Comparison of ENCODE assay signal across 7 mouse cellular contexts in the genomic region with DNA sequence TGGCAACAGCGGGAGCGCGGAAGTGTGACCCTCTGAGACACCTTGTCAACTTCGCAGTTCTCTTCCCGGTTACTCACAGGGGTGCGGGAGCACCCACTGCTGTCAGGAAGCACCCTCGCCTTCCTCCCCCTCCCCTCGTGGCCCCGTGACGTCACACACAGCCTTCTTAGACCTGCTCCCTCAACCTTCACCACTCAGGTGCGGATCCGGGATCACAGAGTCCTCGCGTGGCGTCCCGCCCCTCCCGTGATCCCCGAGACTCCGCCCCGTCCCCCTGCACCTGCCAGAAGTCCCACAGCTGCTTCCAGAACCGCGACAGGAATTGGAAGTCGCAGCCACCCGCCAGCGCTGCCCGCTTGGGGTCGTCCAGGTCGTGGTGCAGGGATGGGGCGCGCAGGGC.
A peak's percentile ranks its signal among the peaks of the same experiment; 100 is the strongest.
DNase-seq lines count a peak whose midpoint lies in the region; ATAC-seq and TF ChIP-seq lines count a peak whose summit lies in the region.
"Not testable (repeated sequence)": the region's sequence is repeated elsewhere in the genome, so short reads cannot be mapped to it uniquely, and the experiment has no call there.

No protein-coding gene starts in this region.

- H3K9me3 ChIP-seq in embryonic facial prominence, embryonic 10.5 days; heart, embryonic 14.5 days (ENCODE audit: control insufficient read depth, low read length); hindbrain, embryonic 15.5 days; kidney, postnatal 0 days (replicated peaks; ENCODE audit: low read length); stomach, postnatal 0 days (ENCODE audit: control insufficient read depth, low read length): not testable (repeated sequence)
- H3K9me3 ChIP-seq in midbrain, embryonic 10.5 days (replicated peaks): peaks cover 12% of the 10 kb centered on the region

- TF ChIP-seq EP300 in stomach, postnatal 0 days (optimal IDR thresholded peaks at IDR 0.05): not testable (repeated sequence)

- H3K4me2 ChIP-seq in heart, embryonic 14.5 days (ENCODE audit: low read length): peak overlapping the region; percentile 44
- peak overlapping the region; percentile 30 for H3K4me2 ChIP-seq in hindbrain, embryonic 15.5 days
- peak overlapping the region; percentile 28; the same call in 1 of the 2 replicates for H3K4me2 ChIP-seq in kidney, postnatal 0 days (ENCODE audit: low read length)
- H3K4me2 ChIP-seq in stomach, postnatal 0 days (replicated peaks; ENCODE audit: low read depth): not testable (repeated sequence)

- not testable (repeated sequence) for TF ChIP-seq CTCF in kidney, postnatal 0 days (IDR thresholded peaks at IDR 0.05; ENCODE audit: low read depth); stomach, postnatal 0 days (IDR thresholded peaks at IDR 0.05; ENCODE audit: low read depth)

- not testable (repeated sequence) for H3K27ac ChIP-seq in embryonic facial prominence, embryonic 10.5 days (replicated peaks); heart, embryonic 14.5 days (replicated peaks in 1 of 2; ENCODE audit: control insufficient read depth in 1 of 2, insufficient read depth in 1 of 2, low read depth in 2 of 2, low read length in 2 of 2); hindbrain, embryonic 15.5 days (replicated peaks); kidney, postnatal 0 days; midbrain, embryonic 10.5 days (replicated peaks); stomach, postnatal 0 days (replicated peaks)

- H3K9ac ChIP-seq in heart, embryonic 14.5 days (ENCODE audit: low read length); hindbrain, embryonic 15.5 days; kidney, postnatal 0 days (ENCODE audit: low read depth, low read length); stomach, postnatal 0 days (ENCODE audit: low read length): not testable (repeated sequence)

- ATAC-seq in heart, embryonic 14.5 days (ENCODE audit: insufficient number of reproducible peaks, insufficient read depth, low FRiP score, low read depth); hindbrain, embryonic 15.5 days (ENCODE audit: low FRiP score, low read depth); kidney, postnatal 0 days (replicated peaks; ENCODE audit: low FRiP score, low read depth); stomach, postnatal 0 days (ENCODE audit: low FRiP score, low TSS enrichment): not testable (repeated sequence)

- not testable (repeated sequence) for H3K36me3 ChIP-seq in embryonic facial prominence, embryonic 10.5 days (replicated peaks); heart, embryonic 14.5 days (ENCODE audit: control insufficient read depth, insufficient read depth, low read length); hindbrain, embryonic 15.5 days; kidney, postnatal 0 days (ENCODE audit: insufficient read depth, low read length); midbrain, embryonic 10.5 days; stomach, postnatal 0 days (ENCODE audit: control insufficient read depth, insufficient read depth, low read length)

- H3K27me3 ChIP-seq in embryonic facial prominence, embryonic 10.5 days (replicated peaks; ENCODE audit: low read depth, poor library complexity, severe bottlenecking); heart, embryonic 14.5 days (ENCODE audit: control insufficient read depth, insufficient read depth, low read length); hindbrain, embryonic 15.5 days; kidney, postnatal 0 days (ENCODE audit: insufficient read depth, low read length); midbrain, embryonic 10.5 days (ENCODE audit: low read depth, poor library complexity, severe bottlenecking); stomach, postnatal 0 days (ENCODE audit: control insufficient read depth, insufficient read depth, low read length): not testable (repeated sequence)

- not testable (repeated sequence) for H3K4me1 ChIP-seq in embryonic facial prominence, embryonic 10.5 days; heart, embryonic 14.5 days (ENCODE audit: control insufficient read depth in 2 of 2, insufficient read depth in 2 of 2, low read length in 2 of 2); hindbrain, embryonic 15.5 days (replicated peaks); kidney, postnatal 0 days (replicated peaks; ENCODE audit: insufficient read depth, low read length); midbrain, embryonic 10.5 days; stomach, postnatal 0 days (replicated peaks; ENCODE audit: control insufficient read depth, insufficient read depth)

- 6% methylated on average over 30 of the region's 30 CpGs for WGBS in embryonic facial prominence, embryonic 10.5 days
- WGBS in heart, embryonic 14.5 days: 5% methylated on average over 25 of the region's 30 CpGs
- 8% methylated on average over 30 of the region's 30 CpGs for WGBS in hindbrain, embryonic 15.5 days
- WGBS in kidney, postnatal 0 days: 5% methylated on average over 23 of the region's 30 CpGs
- WGBS in midbrain, embryonic 10.5 days: 11% methylated on average over 29 of the region's 30 CpGs
- WGBS in stomach, postnatal 0 days: 10% methylated on average over 23 of the region's 30 CpGs

- DNase-seq in R1 (ENCODE audit: low read depth, low spot score): peak; percentile 91
- DNase-seq in embryonic facial prominence, embryonic 10.5 days (ENCODE audit: low spot score); kidney, postnatal 0 days (ENCODE audit: low spot score); midbrain, embryonic 10.5 days (ENCODE audit: low spot score): not testable (repeated sequence)
- peak; percentile 11 for DNase-seq in stomach, postnatal 0 days (ENCODE audit: low spot score)

- peak overlapping the region; percentile 16; the same call in 1 of the 2 replicates for H3K4me3 ChIP-seq in embryonic facial prominence, embryonic 10.5 days
- H3K4me3 ChIP-seq in heart, embryonic 14.5 days (ENCODE audit: control insufficient read depth in 1 of 2, insufficient read depth in 1 of 2, low read depth in 1 of 2, low read length in 2 of 2): peak overlapping the region in 1 of 2 experiments; percentile 5; a peak in 1 of 4 replicates
- not testable (repeated sequence) for H3K4me3 ChIP-seq in hindbrain, embryonic 15.5 days; kidney, postnatal 0 days (replicated peaks; ENCODE audit: low read depth, low read length); stomach, postnatal 0 days (ENCODE audit: low read depth, low read length)
- peak overlapping the region; percentile 30; the same call in 1 of the 2 replicates for H3K4me3 ChIP-seq in midbrain, embryonic 10.5 days
